Mouse (Mus musculus) intestine, embryonic 16.5 days (tissue): ENCODE results near the gene Grik3. TPM values are rescaled to one million over a fixed set of nuclear protein-coding genes. Genes with fewer than 3 reads are reported as not detected.

Source experiments
- ATAC-seq: fragments of 200-750 bp; cut with Nextera tagmentation; 2 replicates; pipeline ENCODE4 v1.8.0; 2017; ENCODE audit warnings: moderate TSS enrichment, moderate library complexity
- H3K27ac ChIP-seq: fragments of 300-500 bp; sonication (generic); 2 replicates; pipeline ENCODE4 v1.5.1; 2014; ENCODE audit warnings: mild to moderate bottlenecking, low read length
- H3K27me3 ChIP-seq: fragments of 300-500 bp; sonication (generic); replicated peaks from 2 replicates; pipeline ENCODE4 v1.6.1; 2014; ENCODE audit warnings: low read length, control low read depth, mixed read lengths; ENCODE audit not compliant: control insufficient read depth, insufficient read depth
- H3K36me3 ChIP-seq: fragments of 300-500 bp; sonication (generic); 2 replicates; pipeline ENCODE4 v1.6.1; 2014; ENCODE audit warnings: low read length, control low read depth; ENCODE audit not compliant: control insufficient read depth, insufficient read depth
- H3K4me1 ChIP-seq: fragments of 300-500 bp; sonication (generic); 2 replicates; pipeline ENCODE4 v1.6.1; 2014; ENCODE audit warnings: low read length, control low read depth, mixed read lengths; ENCODE audit not compliant: control insufficient read depth, insufficient read depth
- H3K4me2 ChIP-seq: fragments of 300-500 bp; sonication (generic); 2 replicates; pipeline ENCODE4 v1.6.1; 2014; ENCODE audit warnings: low read depth, low read length, control low read depth
- H3K4me3 ChIP-seq: fragments of 300-500 bp; sonication (generic); 2 replicates; pipeline ENCODE4 v1.5.1; 2014; ENCODE audit warnings: mild to moderate bottlenecking, low read length
- H3K9ac ChIP-seq: fragments of 300-500 bp; sonication (generic); 2 replicates; pipeline ENCODE4 v1.6.1; 2014; ENCODE audit warnings: low read depth, low read length
- H3K9me3 ChIP-seq: fragments of 300-500 bp; sonication (generic); 2 replicates; pipeline ENCODE4 v1.6.1; 2016; ENCODE audit warnings: low read length, control low read depth; ENCODE audit not compliant: control insufficient read depth
- WGBS: fragments of 180-500 bp; shearing (Covaris S2); extraction: QIAGEN DNeasy Blood & Tissue Kit; methylation state at CpG from one replicate; pipeline ENCODE4 v1.1.7; 2014; 5-methylcytosine and 5-hydroxymethylcytosine counted together
- polyA plus RNA-seq: library from polyadenylated mRNA; unstranded; fragments of >200 nt; fragmentation: Nextera tagmentation; extraction: Ambion mirVana; gene quantifications from 2 replicates; pipeline ENCODE4 v1.2.1, GENCODE M21; 2015

The Grik3 gene
- polyA plus RNA-seq, 1 experiment from 2014 or later, result 0.16 TPM

GRCm38 (mm10) chr4:125702607-125703309, 212.3 kb downstream of the Grik3 start:
- H3K27ac ChIP-seq, result no peak overlapping the region; the same call in 1 of the 2 replicates
- WGBS, result 63% methylated on average over 12 of the region's 12 CpGs

GRCm38 (mm10) chr4:125703310-125703690, 212.8 kb downstream of the Grik3 start:
- H3K9ac ChIP-seq, result no peak overlapping the region
- no peak overlapping the region for H3K4me3 ChIP-seq
- H3K4me1 ChIP-seq, result no peaks in the 10 kb centered on the region
- no peaks in the 10 kb centered on the region for H3K27me3 ChIP-seq
- WGBS, result 40% methylated on average over 4 of the region's 4 CpGs
- H3K9me3 ChIP-seq, result no peaks in the 10 kb centered on the region
- no peaks in the 10 kb centered on the region for H3K36me3 ChIP-seq
- no peak overlapping the region for H3K4me2 ChIP-seq
- H3K27ac ChIP-seq, result no peak overlapping the region; the same call in 1 of the 2 replicates
- 0 out of 2 replicates have a peak, but pooled peaks have one; percentile 7 for ATAC-seq

More at GRCm38 (mm10) chr4:125702607-125703309, 212.3 kb downstream of the Grik3 start:
- ATAC-seq, result peak; percentile 69
- Histone ChIP-seq H3K36me3 (no peaks in the 10 kb centered on the region), H3K4me3 (no peak overlapping the region), H3K4me1 (no peaks in the 10 kb centered on the region), H3K4me2 (no peak overlapping the region), H3K27me3 (no peaks in the 10 kb centered on the region), H3K9me3 (no peaks in the 10 kb centered on the region), H3K9ac (no peak overlapping the region)

- H3K36me3 ChIP-seq, result no peaks in the 10 kb centered on the region
- ATAC-seq, result no peak
- no peak overlapping the region for H3K4me3 ChIP-seq
- no peaks in the 10 kb centered on the region for H3K9me3 ChIP-seq
- H3K9ac ChIP-seq, result no peak overlapping the region
- H3K4me2 ChIP-seq, result no peak overlapping the region
- H3K4me1 ChIP-seq, result no peaks in the 10 kb centered on the region
- no peak overlapping the region for H3K27ac ChIP-seq
- WGBS, result 85% methylated on average over 8 of the region's 8 CpGs
- H3K27me3 ChIP-seq, result no peaks in the 10 kb centered on the region
These were observed 215.2 kb downstream of the Grik3 start for GRCm38 (mm10) chr4:125705746-125706145.

- Histone ChIP-seq H3K36me3 (no peaks in the 10 kb centered on the region), H3K9ac (no peak overlapping the region), H3K27ac (no peak overlapping the region), H3K4me1 (no peaks in the 10 kb centered on the region), H3K4me2 (no peak overlapping the region), H3K4me3 (no peak overlapping the region), H3K9me3 (no peaks in the 10 kb centered on the region), H3K27me3 (no peaks in the 10 kb centered on the region)
- WGBS, result 69% methylated on average over 10 of the region's 10 CpGs
- ATAC-seq, result no peak
These were observed 219.2 kb downstream of the Grik3 start for GRCm38 (mm10) chr4:125709716-125710115.

- H3K36me3 ChIP-seq, result no peaks in the 10 kb centered on the region
- 57% methylated on average over 6 of the region's 6 CpGs for WGBS
- no peak overlapping the region for H3K27ac ChIP-seq
- no peak overlapping the region for H3K4me3 ChIP-seq
- ATAC-seq, result no peak
- no peak overlapping the region for H3K9ac ChIP-seq
- H3K4me1 ChIP-seq, result no peaks in the 10 kb centered on the region
- no peak overlapping the region for H3K4me2 ChIP-seq
- H3K27me3 ChIP-seq, result no peaks in the 10 kb centered on the region; the same call in 1 of the 2 replicates
- no peaks in the 10 kb centered on the region for H3K9me3 ChIP-seq
These were observed 227.4 kb downstream of the Grik3 start for GRCm38 (mm10) chr4:125717881-125718280.

GRCm38 (mm10) chr4:125718429-125719140, 228.1 kb downstream of the Grik3 start:
- WGBS, result 26% methylated on average over 18 of the region's 18 CpGs
- H3K27ac ChIP-seq, result no peak overlapping the region
- no peaks in the 10 kb centered on the region for H3K36me3 ChIP-seq
- no peaks in the 10 kb centered on the region for H3K9me3 ChIP-seq
- no peak for ATAC-seq
- H3K4me2 ChIP-seq, result no peak overlapping the region
- H3K4me1 ChIP-seq, result no peaks in the 10 kb centered on the region
- no peak overlapping the region for H3K9ac ChIP-seq
- no peak overlapping the region for H3K4me3 ChIP-seq
- H3K27me3 ChIP-seq, result no peaks in the 10 kb centered on the region; the same call in 1 of the 2 replicates

GRCm38 (mm10) chr4:125726241-125726640, 235.7 kb downstream of the Grik3 start:
- no peak for ATAC-seq
- WGBS, result 89% methylated on average over 1 of the region's 1 CpGs
- no peak overlapping the region for H3K27ac ChIP-seq

GRCm38 (mm10) chr4:125727030-125727429, 236.5 kb downstream of the Grik3 start:
- Histone ChIP-seq H3K9ac (no peak overlapping the region), H3K27ac (no peak overlapping the region), H3K9me3 (no peaks in the 10 kb centered on the region), H3K4me1 (no peaks in the 10 kb centered on the region), H3K4me3 (no peak overlapping the region), H3K36me3 (no peaks in the 10 kb centered on the region), H3K27me3 (peaks cover 30% of the 10 kb centered on the region), H3K4me2 (no peak overlapping the region)
- ATAC-seq, result no peak
- 28% methylated on average over 10 of the region's 10 CpGs for WGBS

More at GRCm38 (mm10) chr4:125726241-125726640, 235.7 kb downstream of the Grik3 start:
- Histone ChIP-seq H3K27me3 (peaks cover 28% of the 10 kb centered on the region), H3K9ac (no peak overlapping the region), H3K4me3 (no peak overlapping the region), H3K9me3 (no peaks in the 10 kb centered on the region), H3K36me3 (no peaks in the 10 kb centered on the region), H3K4me2 (no peak overlapping the region), H3K4me1 (no peaks in the 10 kb centered on the region)

- Histone ChIP-seq H3K36me3 (no peaks in the 10 kb centered on the region), H3K27ac (no peak overlapping the region), H3K9me3 (no peaks in the 10 kb centered on the region), H3K4me3 (no peak overlapping the region), H3K9ac (no peak overlapping the region), H3K4me1 (no peaks in the 10 kb centered on the region), H3K27me3 (peaks cover 30% of the 10 kb centered on the region), H3K4me2 (no peak overlapping the region)
- WGBS, result 28% methylated on average over 4 of the region's 4 CpGs
- no peak for ATAC-seq
These were observed 237.1 kb downstream of the Grik3 start for GRCm38 (mm10) chr4:125727626-125728025.
